Mouse (Mus musculus): ENCODE results near the gene Slc43a1.

GRCm38 (mm10) chr2:84884611-84885010 lies 46.0 kb downstream of the Slc43a1 start:
- no peak for TF ChIP-seq POLR2A (IDR thresholded peaks at IDR 0.05; ENCODE audit: low read depth, low read length)
- TF ChIP-seq CTCF (IDR thresholded peaks at IDR 0.05; ENCODE audit: extremely low read depth, insufficient read length, insufficient replicate concordance, low read depth, low read length), result no peak
